Mouse (Mus musculus) liver, adult 2 months (tissue): ENCODE data around the gene Il27ra.

Source experiments
- CTCF ChIP-seq: fragments of 200-500 bp; IDR thresholded peaks from 2 replicates; pipeline ENCODE4 v1.5.1; 2011; ENCODE audit warnings: low read depth, low read length, control low read depth
- POLR2A ChIP-seq: fragments of 200-500 bp; IDR thresholded peaks from 2 replicates; pipeline ENCODE4 v1.6.1; 2011; ENCODE audit warnings: low read length, control low read depth; ENCODE audit not compliant: insufficient read depth; ENCODE audit errors: extremely low read depth

DNA sequence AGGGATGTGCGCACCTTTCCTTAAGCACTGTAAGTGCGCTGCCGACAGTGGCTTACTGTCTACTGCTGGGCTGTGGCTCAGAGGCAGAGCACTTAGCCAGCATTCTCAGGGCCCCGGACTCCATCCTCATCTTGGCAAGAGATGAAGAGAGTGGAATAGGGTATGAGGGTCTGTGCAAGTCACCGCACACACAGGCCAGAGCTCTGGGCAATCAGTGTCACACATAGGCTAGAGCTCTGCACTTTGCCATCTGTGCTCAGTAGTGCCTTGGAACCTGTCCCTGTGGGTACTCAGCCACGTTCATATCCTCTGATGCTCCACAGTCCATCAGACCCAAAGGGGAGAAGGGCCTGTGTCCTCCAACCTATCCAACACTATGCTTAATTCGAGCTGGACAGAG is 60.9 kb downstream of the Il27ra start:
- TF ChIP-seq CTCF, result no peak
- no peak for TF ChIP-seq POLR2A
